Mouse (Mus musculus) heart, adult 2 months (tissue): Measurements from ENCODE around the gene Crybb3. TPM values are rescaled to one million over a fixed set of nuclear protein-coding genes. Genes with fewer than 3 reads are reported as not detected.
A peak's percentile ranks its signal among the peaks of the same experiment; 100 is the strongest.

Experiments
- DNase-seq, 2 experiments: peaks; one replicate each; pipeline ENCODE4 v3.0.0; 2021
- H3K27ac ChIP-seq: fragments of 200-600 bp; 2 replicates; pipeline ENCODE4 v1.8.1; 2022
- H3K27me3 ChIP-seq: fragments of 200-500 bp; 2 replicates; pipeline ENCODE4 v1.6.1; 2012; ENCODE audit warnings: mild to moderate bottlenecking, low read length, inconsistent platforms, mixed read lengths; ENCODE audit not compliant: control insufficient read depth, insufficient read depth
- H3K36me3 ChIP-seq: fragments of 200-500 bp; 2 replicates; pipeline ENCODE4 v1.6.1; 2012; ENCODE audit warnings: low read length, inconsistent platforms; ENCODE audit not compliant: control insufficient read depth, insufficient read depth
- H3K4me1 ChIP-seq: fragments of 200-500 bp; 2 replicates; pipeline ENCODE4 v1.6.1; 2011; ENCODE audit warnings: low read length; ENCODE audit not compliant: control insufficient read depth, insufficient read depth
- H3K4me3 ChIP-seq: fragments of 200-600 bp; 2 replicates; pipeline ENCODE4 v1.8.1; 2022
- H3K79me2 ChIP-seq: fragments of 200-500 bp; replicated peaks from 2 replicates; pipeline ENCODE4 v1.6.1; 2012; ENCODE audit warnings: mild to moderate bottlenecking, inconsistent platforms, low read length, moderate library complexity, mixed read lengths; ENCODE audit not compliant: control insufficient read depth, insufficient read depth
- H3K9ac ChIP-seq: fragments of 200-500 bp; 2 replicates; pipeline ENCODE4 v1.6.1; 2012; ENCODE audit warnings: low read depth, mild to moderate bottlenecking, control low read depth, inconsistent platforms, low read length, mixed read lengths
- CTCF ChIP-seq: fragments of 200-600 bp; IDR thresholded peaks from 2 replicates; pipeline ENCODE4 v1.8.1; 2022; ENCODE audit warnings: antibody characterized with exemption, mild to moderate bottlenecking, moderate library complexity
- EP300 ChIP-seq: fragments of 200-500 bp; IDR thresholded peaks from 2 replicates; pipeline ENCODE4 v1.6.1; 2011; ENCODE audit warnings: low read depth, low read length, control low read depth; ENCODE audit not compliant: insufficient read depth
- POLR2A ChIP-seq: fragments of 200-500 bp; IDR thresholded peaks from 2 replicates; pipeline ENCODE4 v1.6.1; 2011; ENCODE audit warnings: mild to moderate bottlenecking, low read depth, low read length, control low read depth; ENCODE audit not compliant: insufficient read depth
- WGBS: fragments of 180-500 bp; shearing (Covaris S2); methylation state at CpG from one replicate; pipeline ENCODE4 v1.1.7; 2018; 5-methylcytosine and 5-hydroxymethylcytosine counted together
- intact Hi-C: fragments of 180-260 bp; cut with DNase I; formaldehyde crosslinking; loops from one replicate; pipeline ENCODE4 v1.15.1; 2025
- polyA plus RNA-seq: library from polyadenylated mRNA; depleted of rRNA; stranded (reverse); fragments of >200 nt; gene quantifications from 2 replicates; pipeline ENCODE4 v1.2.3, GENCODE M21; 2012
- total RNA-seq, 2 experiments: library from RNA; stranded (reverse); gene quantifications; 2 replicates each; pipeline ENCODE4 v1.2.3; 2021

The Crybb3 gene
- total and polyA plus RNA-seq, 3 experiments = 0.68 to 4.2 (median 1.5) TPM

- intact Hi-C loops = no loop called here
- TF ChIP-seq EP300 (no peak), CTCF (no peak), POLR2A (no peak)
- Histone ChIP-seq H3K4me1 (no peaks in the 10 kb centered on the region), H3K4me3 (no peak overlapping the region), H3K79me2 (no peaks in the 10 kb centered on the region), H3K9ac (no peak overlapping the region), H3K27me3 (no peaks in the 10 kb centered on the region), H3K27ac (no peak overlapping the region), H3K36me3 (no peaks in the 10 kb centered on the region)
- no peak for DNase-seq
- WGBS = 53% methylated on average over 7 of the region's 7 CpGs
These were observed 30.7 kb downstream of the Crybb3 start for GRCm38 (mm10) chr5:113050581-113051185.

GRCm38 (mm10) chr5:113049876-113050275 is 31.5 kb downstream of the Crybb3 start:
- Histone ChIP-seq H3K27ac (no peak overlapping the region), H3K9ac (no peak overlapping the region), H3K4me1 (no peaks in the 10 kb centered on the region), H3K79me2 (no peaks in the 10 kb centered on the region), H3K27me3 (no peaks in the 10 kb centered on the region), H3K36me3 (no peaks in the 10 kb centered on the region), H3K4me3 (no peak overlapping the region)
- no peak for DNase-seq
- intact Hi-C loops = no loop called here
- TF ChIP-seq EP300 (no peak), CTCF (no peak), POLR2A (no peak)

- Histone ChIP-seq H3K27ac (no peak overlapping the region), H3K79me2 (no peaks in the 10 kb centered on the region), H3K4me3 (no peak overlapping the region), H3K27me3 (no peaks in the 10 kb centered on the region), H3K4me1 (peaks cover 3% of the 10 kb centered on the region), H3K9ac (no peak overlapping the region), H3K36me3 (no peaks in the 10 kb centered on the region)
- intact Hi-C loops = no loop called here
- DNase-seq = no peak
- no peak for TF ChIP-seq CTCF
- no peak for TF ChIP-seq POLR2A
- TF ChIP-seq EP300 = no peak
- 83% methylated on average over 10 of the region's 10 CpGs for WGBS
These were observed 35.7 kb downstream of the Crybb3 start for GRCm38 (mm10) chr5:113045511-113046273.

- intact Hi-C loops = no loop called here
- peaks cover 3% of the 10 kb centered on the region for H3K4me1 ChIP-seq
- WGBS = 53% methylated on average over 8 of the region's 8 CpGs
- no peak overlapping the region; the same call in 1 of the 2 replicates for H3K27ac ChIP-seq
- no peak for TF ChIP-seq POLR2A
- no peak for TF ChIP-seq EP300
- TF ChIP-seq CTCF = no peak
- DNase-seq = peak; percentile 53 to 63
- no peaks in the 10 kb centered on the region for H3K27me3 ChIP-seq
- H3K79me2 ChIP-seq = no peaks in the 10 kb centered on the region
- no peak overlapping the region for H3K4me3 ChIP-seq
- H3K9ac ChIP-seq = no peak overlapping the region
- H3K36me3 ChIP-seq = no peaks in the 10 kb centered on the region
These were observed 37.9 kb downstream of the Crybb3 start for GRCm38 (mm10) chr5:113043531-113043930.

GRCm38 (mm10) chr5:113041567-113042071 is 39.8 kb downstream of the Crybb3 start:
- no peak overlapping the region for H3K27ac ChIP-seq
- H3K36me3 ChIP-seq = no peaks in the 10 kb centered on the region
- DNase-seq = peak; percentile 41 to 59
- no peaks in the 10 kb centered on the region for H3K79me2 ChIP-seq
- H3K4me3 ChIP-seq = no peak overlapping the region
- intact Hi-C loops = no loop called here
- H3K9ac ChIP-seq = no peak overlapping the region
- WGBS = 24% methylated on average over 5 of the region's 5 CpGs
- TF ChIP-seq POLR2A (no peak), CTCF (no peak), EP300 (no peak)
- peaks cover 3% of the 10 kb centered on the region for H3K4me1 ChIP-seq
- H3K27me3 ChIP-seq = no peaks in the 10 kb centered on the region

- H3K27me3 ChIP-seq = no peaks in the 10 kb centered on the region
- no peak overlapping the region for H3K27ac ChIP-seq
- H3K79me2 ChIP-seq = no peaks in the 10 kb centered on the region
- H3K4me3 ChIP-seq = no peak overlapping the region
- 41% methylated on average over 6 of the region's 6 CpGs for WGBS
- no peak overlapping the region for H3K9ac ChIP-seq
- no peaks in the 10 kb centered on the region for H3K36me3 ChIP-seq
- peaks cover 3% of the 10 kb centered on the region for H3K4me1 ChIP-seq
- intact Hi-C loops = no loop called here
- TF ChIP-seq POLR2A (no peak), EP300 (no peak), CTCF (no peak)
- DNase-seq = peak in 1 of 2 experiments; percentile 23
These were observed 40.6 kb downstream of the Crybb3 start for GRCm38 (mm10) chr5:113040776-113041175.
